ENCODE assay signal across 8 mouse cellular contexts in the genomic region with DNA sequence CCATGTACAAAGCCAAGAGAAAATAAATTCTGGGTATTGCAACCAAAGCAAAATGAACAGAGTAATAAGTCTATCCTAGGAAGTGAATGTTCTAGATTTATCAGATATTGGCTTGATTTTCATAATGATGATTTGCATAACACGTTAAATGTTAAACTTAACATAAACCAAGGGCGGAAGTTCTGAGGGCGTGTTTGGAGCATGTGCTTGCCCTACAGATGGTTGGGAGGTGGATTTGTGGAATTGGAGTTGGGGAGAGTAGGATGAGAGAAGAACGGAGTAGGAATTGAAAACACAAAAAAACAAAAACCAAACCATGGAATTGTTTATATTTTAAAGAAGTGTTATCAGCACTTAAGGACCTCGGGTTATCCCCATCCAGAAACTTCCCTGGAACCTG. TPM values are rescaled to one million over a fixed set of nuclear protein-coding genes. Genes with fewer than 3 reads are reported as not detected.
DNase-seq lines count a peak whose midpoint lies in the region; ATAC-seq and TF ChIP-seq lines count a peak whose summit lies in the region.

No protein-coding gene starts in this region.

- no peaks in the 10 kb centered on the region for H3K9me3 ChIP-seq in kidney, embryonic 16.5 days (ENCODE audit: low read length)
- no peaks in the 10 kb centered on the region for H3K9me3 ChIP-seq in embryonic facial prominence, embryonic 11.5 days (replicated peaks; ENCODE audit: control insufficient read depth, low read length)
- no peaks in the 10 kb centered on the region for H3K9me3 ChIP-seq in hindbrain, postnatal 0 days (ENCODE audit: low read length)
- no peaks in the 10 kb centered on the region for H3K9me3 ChIP-seq in midbrain, embryonic 15.5 days

- H3K9ac ChIP-seq in kidney, embryonic 16.5 days (replicated peaks; ENCODE audit: low read length) = peak overlapping the region; percentile 72
- H3K9ac ChIP-seq in embryonic facial prominence, embryonic 11.5 days (replicated peaks; ENCODE audit: low read length) = no peak overlapping the region
- H3K9ac ChIP-seq in hindbrain, postnatal 0 days (replicated peaks; ENCODE audit: low read length) = peak overlapping the region; percentile 70; the same call in 1 of the 2 replicates
- H3K9ac ChIP-seq in midbrain, embryonic 15.5 days = peak overlapping the region; percentile 67

- TF ChIP-seq CTCF in hindbrain, postnatal 0 days (IDR thresholded peaks at IDR 0.05; ENCODE audit: low read depth) = no peak

- 72% methylated on average over 5 of the region's 5 CpGs for WGBS in kidney, embryonic 16.5 days
- WGBS in embryonic facial prominence, embryonic 11.5 days = 76% methylated on average over 5 of the region's 5 CpGs
- WGBS in hindbrain, postnatal 0 days = 71% methylated on average over 5 of the region's 5 CpGs
- WGBS in midbrain, embryonic 15.5 days = 72% methylated on average over 5 of the region's 5 CpGs

- ATAC-seq in kidney, embryonic 16.5 days (ENCODE audit: low FRiP score, low TSS enrichment) = no peak
- ATAC-seq in embryonic facial prominence, embryonic 11.5 days (replicated peaks; ENCODE audit: insufficient number of reproducible peaks, low FRiP score, low TSS enrichment, low read depth) = no peak
- no peak for ATAC-seq in hindbrain, postnatal 0 days
- no peak for ATAC-seq in midbrain, embryonic 15.5 days (replicated peaks)

- H3K4me3 ChIP-seq in kidney, embryonic 16.5 days (ENCODE audit: low read length) = peak overlapping the region; percentile 60
- H3K4me3 ChIP-seq in embryonic facial prominence, embryonic 11.5 days (ENCODE audit: low read depth, low read length) = peak overlapping the region; percentile 46
- H3K4me3 ChIP-seq in hindbrain, postnatal 0 days (ENCODE audit: low read length) = peak overlapping the region; percentile 63
- peak overlapping the region; percentile 69 for H3K4me3 ChIP-seq in midbrain, embryonic 15.5 days

- H3K4me1 ChIP-seq in kidney, embryonic 16.5 days (ENCODE audit: insufficient read depth, low read length) = no peaks in the 10 kb centered on the region
- no peaks in the 10 kb centered on the region for H3K4me1 ChIP-seq in embryonic facial prominence, embryonic 11.5 days (ENCODE audit: control insufficient read depth, insufficient read depth, low read length)
- no peaks in the 10 kb centered on the region for H3K4me1 ChIP-seq in hindbrain, postnatal 0 days (ENCODE audit: insufficient read depth, low read length)
- H3K4me1 ChIP-seq in midbrain, embryonic 15.5 days = 0 out of 2 replicates have a peak, but pooled peaks cover 2% of the 10 kb centered on the region

- peak overlapping the region; percentile 52 for H3K4me2 ChIP-seq in kidney, embryonic 16.5 days (replicated peaks; ENCODE audit: low read depth, low read length)
- H3K4me2 ChIP-seq in embryonic facial prominence, embryonic 11.5 days (ENCODE audit: low read depth, low read length) = no peak overlapping the region
- H3K4me2 ChIP-seq in hindbrain, postnatal 0 days (ENCODE audit: low read depth, low read length) = peak overlapping the region; percentile 59
- peak overlapping the region; percentile 51 for H3K4me2 ChIP-seq in midbrain, embryonic 15.5 days

- H3K27me3 ChIP-seq in kidney, embryonic 16.5 days (ENCODE audit: insufficient read depth, low read length) = no peaks in the 10 kb centered on the region
- H3K27me3 ChIP-seq in embryonic facial prominence, embryonic 11.5 days (ENCODE audit: control insufficient read depth, insufficient read depth, low read length) = no peaks in the 10 kb centered on the region
- H3K27me3 ChIP-seq in hindbrain, postnatal 0 days (ENCODE audit: insufficient read depth, low read length) = no peaks in the 10 kb centered on the region
- no peaks in the 10 kb centered on the region for H3K27me3 ChIP-seq in midbrain, embryonic 15.5 days (replicated peaks)

- no peaks in the 10 kb centered on the region for H3K36me3 ChIP-seq in kidney, embryonic 16.5 days (ENCODE audit: insufficient read depth, low read length)
- no peaks in the 10 kb centered on the region for H3K36me3 ChIP-seq in embryonic facial prominence, embryonic 11.5 days (replicated peaks; ENCODE audit: control insufficient read depth, insufficient read depth, low read depth, low read length)
- H3K36me3 ChIP-seq in hindbrain, postnatal 0 days (ENCODE audit: insufficient read depth, low read length) = no peaks in the 10 kb centered on the region
- no peaks in the 10 kb centered on the region for H3K36me3 ChIP-seq in midbrain, embryonic 15.5 days (replicated peaks)

- no peak overlapping the region for H3K27ac ChIP-seq in kidney, embryonic 16.5 days (ENCODE audit: low read length)
- no peak overlapping the region for H3K27ac ChIP-seq in embryonic facial prominence, embryonic 11.5 days (replicated peaks; ENCODE audit: low read depth, low read length)
- no peak overlapping the region for H3K27ac ChIP-seq in hindbrain, postnatal 0 days
- H3K27ac ChIP-seq in midbrain, embryonic 15.5 days = no peak overlapping the region

- intact Hi-C loops in gastrocnemius, postnatal 36 days (cut with DNase I) = no loop called here
- intact Hi-C loops in gastrocnemius, postnatal 14 days (cut with DNase I; ENCODE audit: low total_unique reads) = no loop called here

- DNase-seq in kidney, postnatal 36 days = no peak
- DNase-seq in embryonic facial prominence, embryonic 11.5 days (ENCODE audit: low spot score) = no peak
- no peak for DNase-seq in hindbrain, postnatal 0 days (ENCODE audit: low spot score)
- no peak for DNase-seq in gastrocnemius, postnatal 36 days
- no peak for DNase-seq in gastrocnemius, postnatal 14 days
- DNase-seq in adrenal gland, postnatal 36 days = no peak

RNA-seq across cellular contexts. Expression of a gene that starts 0.5 kb away (rescaled TPM):
- 9.5 and 9.7 TPM in 2 replicates for polyA plus RNA-seq in kidney, embryonic 16.5 days (2015; fragmentation: Nextera tagmentation; extraction: Ambion mirVana)
- polyA plus RNA-seq in embryonic facial prominence, embryonic 11.5 days (2014; fragmentation: Nextera tagmentation; extraction: Ambion mirVana) = 9.9 and 10.6 TPM in 2 replicates
- total RNA-seq in hindbrain, postnatal 0 days (2014; rRNA removed) = 34.6 and 42.7 TPM in 2 replicates
- polyA plus RNA-seq in hindbrain, postnatal 0 days (2015; fragmentation: Nextera tagmentation; extraction: Ambion mirVana) = 10.7 and 13.1 TPM in 2 replicates
- polyA plus RNA-seq in midbrain, embryonic 15.5 days (2015; fragmentation: Nextera tagmentation; extraction: Ambion mirVana) = 16.3 and 16.6 TPM in 2 replicates
- total RNA-seq in gastrocnemius, postnatal 36 days (2021) = 10 to 100 TPM; 33.2 to 38.4 TPM
- 10 to 100 TPM; 19.4 to 24.3 TPM for total RNA-seq in gastrocnemius, postnatal 14 days (2021)
- 10 to 100 TPM; 30.6 to 34.8 TPM for total RNA-seq in adrenal gland, postnatal 36 days (2021)
